ENCODE assay signal across 8 mouse cellular contexts in the genomic region with DNA sequence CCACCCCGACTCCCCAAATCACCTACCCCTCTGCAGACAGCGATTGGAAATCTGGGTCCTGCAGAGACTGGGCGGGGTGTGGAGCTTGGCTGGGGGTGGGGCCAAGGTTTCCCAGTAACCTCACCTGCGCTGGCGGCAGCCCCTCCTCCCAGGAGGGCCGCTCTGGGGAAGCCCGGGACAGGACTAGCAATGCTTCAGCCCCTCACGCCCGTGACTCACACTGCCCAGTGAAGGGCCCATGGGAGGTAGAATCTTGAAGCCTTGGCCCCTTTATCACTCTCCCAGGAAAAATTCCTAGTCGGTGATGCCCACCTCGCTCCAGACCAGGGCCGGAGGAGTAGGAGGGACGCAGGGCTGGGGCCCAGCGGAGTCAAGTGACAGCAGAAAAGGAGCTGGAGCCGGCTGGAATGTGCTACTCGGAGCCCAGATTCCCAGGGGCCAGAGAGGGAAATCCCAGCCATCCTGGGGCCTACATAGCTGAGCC. TPM values are rescaled to one million over a fixed set of nuclear protein-coding genes. Genes with fewer than 3 reads are reported as not detected.
A peak's percentile ranks its signal among the peaks of the same experiment; 100 is the strongest.
DNase-seq lines count a peak whose midpoint lies in the region; ATAC-seq lines count a peak whose summit lies in the region.

No protein-coding gene starts in this region.

- H3K9me3 ChIP-seq in embryonic facial prominence, embryonic 13.5 days, result no peaks in the 10 kb centered on the region
- H3K9me3 ChIP-seq in hindbrain, embryonic 10.5 days, result no peaks in the 10 kb centered on the region
- H3K9me3 ChIP-seq in limb, embryonic 12.5 days, result no peaks in the 10 kb centered on the region
- H3K9me3 ChIP-seq in midbrain, embryonic 15.5 days, result no peaks in the 10 kb centered on the region

- peak overlapping the region; percentile 61 for H3K4me3 ChIP-seq in embryonic facial prominence, embryonic 13.5 days
- peak overlapping the region; percentile 96 for H3K4me3 ChIP-seq in hindbrain, embryonic 10.5 days
- peak overlapping the region; percentile 71 for H3K4me3 ChIP-seq in limb, embryonic 12.5 days (replicated peaks)
- H3K4me3 ChIP-seq in midbrain, embryonic 15.5 days, result peak overlapping the region; percentile 83

- no peaks in the 10 kb centered on the region for H3K27me3 ChIP-seq in embryonic facial prominence, embryonic 13.5 days
- peaks cover 14% of the 10 kb centered on the region; the same call in 1 of the 2 replicates for H3K27me3 ChIP-seq in hindbrain, embryonic 10.5 days (ENCODE audit: insufficient read depth, poor library complexity, severe bottlenecking)
- H3K27me3 ChIP-seq in limb, embryonic 12.5 days, result peaks cover 51% of the 10 kb centered on the region
- no peaks in the 10 kb centered on the region for H3K27me3 ChIP-seq in midbrain, embryonic 15.5 days (replicated peaks)

- H3K4me2 ChIP-seq in embryonic facial prominence, embryonic 13.5 days, result peak overlapping the region; percentile 85
- H3K4me2 ChIP-seq in limb, embryonic 12.5 days, result peak overlapping the region; percentile 93
- H3K4me2 ChIP-seq in midbrain, embryonic 15.5 days, result peak overlapping the region; percentile 86

- no peak for ATAC-seq in embryonic facial prominence, embryonic 13.5 days (ENCODE audit: insufficient number of reproducible peaks, insufficient read depth, low FRiP score, low TSS enrichment, low read depth)
- ATAC-seq in limb, embryonic 12.5 days (ENCODE audit: insufficient number of reproducible peaks, insufficient read depth, low FRiP score, low TSS enrichment, low read depth), result no peak
- ATAC-seq in midbrain, embryonic 15.5 days (replicated peaks), result no peak

- H3K36me3 ChIP-seq in embryonic facial prominence, embryonic 13.5 days, result no peaks in the 10 kb centered on the region
- H3K36me3 ChIP-seq in hindbrain, embryonic 10.5 days, result peaks cover 15% of the 10 kb centered on the region
- no peaks in the 10 kb centered on the region for H3K36me3 ChIP-seq in limb, embryonic 12.5 days
- no peaks in the 10 kb centered on the region for H3K36me3 ChIP-seq in midbrain, embryonic 15.5 days (replicated peaks)

- DNase-seq in ovary, postnatal 14 days (ENCODE audit: low spot score), result peak; percentile 45
- DNase-seq in ovary, postnatal 10 days (ENCODE audit: low spot score), result no peak
- DNase-seq in hindbrain, embryonic 10.5 days (ENCODE audit: low spot score), result peak; percentile 61
- no peak for DNase-seq in layer of hippocampus, postnatal 14 days (ENCODE audit: low spot score in 2 of 2)
- DNase-seq in spleen, postnatal 14 days (ENCODE audit: low spot score in 2 of 2), result no peak

- WGBS in embryonic facial prominence, embryonic 13.5 days, result 4% methylated on average over 16 of the region's 16 CpGs
- under 1% methylated on average over 16 of the region's 16 CpGs for WGBS in hindbrain, embryonic 10.5 days
- WGBS in limb, embryonic 12.5 days, result 3% methylated on average over 16 of the region's 16 CpGs
- 2% methylated on average over 16 of the region's 16 CpGs for WGBS in midbrain, embryonic 15.5 days

- peak overlapping the region; percentile 97 for H3K27ac ChIP-seq in embryonic facial prominence, embryonic 13.5 days
- H3K27ac ChIP-seq in hindbrain, embryonic 10.5 days, result peak overlapping the region; percentile 99
- peak overlapping the region; percentile 89 for H3K27ac ChIP-seq in limb, embryonic 12.5 days
- peak overlapping the region; percentile 99 for H3K27ac ChIP-seq in midbrain, embryonic 15.5 days

- peaks cover 80% of the 10 kb centered on the region for H3K4me1 ChIP-seq in embryonic facial prominence, embryonic 13.5 days
- peaks cover 79% of the 10 kb centered on the region for H3K4me1 ChIP-seq in hindbrain, embryonic 10.5 days (replicated peaks)
- peaks cover 66% of the 10 kb centered on the region for H3K4me1 ChIP-seq in limb, embryonic 12.5 days (replicated peaks)
- peaks cover 61% of the 10 kb centered on the region for H3K4me1 ChIP-seq in midbrain, embryonic 15.5 days

- H3K9ac ChIP-seq in embryonic facial prominence, embryonic 13.5 days, result peak overlapping the region; percentile 78
- H3K9ac ChIP-seq in limb, embryonic 12.5 days (replicated peaks), result peak overlapping the region; percentile 78
- peak overlapping the region; percentile 86 for H3K9ac ChIP-seq in midbrain, embryonic 15.5 days

RNA-seq across cellular contexts. Expression of a gene that starts 2.4 kb away (rescaled TPM):
- polyA plus RNA-seq in embryonic facial prominence, embryonic 13.5 days (2015; fragmentation: Nextera tagmentation; extraction: Ambion mirVana), result 65.8 and 69.4 TPM in 2 replicates
- polyA plus RNA-seq in hindbrain, embryonic 10.5 days (2016; fragmentation: Nextera tagmentation; extraction: Ambion mirVana), result 134 and 184 TPM in 2 replicates
- 38.4 and 40.6 TPM in 2 replicates for polyA plus RNA-seq in limb, embryonic 12.5 days (2016; fragmentation: Nextera tagmentation; extraction: Ambion mirVana)
- polyA plus RNA-seq in midbrain, embryonic 15.5 days (2015; fragmentation: Nextera tagmentation; extraction: Ambion mirVana), result 107 and 118 TPM in 2 replicates
- total RNA-seq in layer of hippocampus, postnatal 14 days (2021), result 10 to 100 TPM; 73.6 to 81.0 TPM

RNA-seq across cellular contexts. Expression of a gene that starts 28.5 kb away (rescaled TPM):
- 39.2 and 48.6 TPM in 2 replicates for polyA plus RNA-seq in embryonic facial prominence, embryonic 13.5 days (2015; fragmentation: Nextera tagmentation; extraction: Ambion mirVana)
- 45.7 and 56.5 TPM in 2 replicates for polyA plus RNA-seq in hindbrain, embryonic 10.5 days (2016; fragmentation: Nextera tagmentation; extraction: Ambion mirVana)
- polyA plus RNA-seq in limb, embryonic 12.5 days (2016; fragmentation: Nextera tagmentation; extraction: Ambion mirVana), result 53.6 and 58.2 TPM in 2 replicates
- 27.6 and 29.5 TPM in 2 replicates for polyA plus RNA-seq in midbrain, embryonic 15.5 days (2015; fragmentation: Nextera tagmentation; extraction: Ambion mirVana)
- total RNA-seq in layer of hippocampus, postnatal 14 days (2021), result 10 to 100 TPM; 23.9 to 25.8 TPM

RNA-seq across cellular contexts. Expression of a gene that starts 34.6 kb away (rescaled TPM):
- 15.9 and 17.4 TPM in 2 replicates for polyA plus RNA-seq in embryonic facial prominence, embryonic 13.5 days (2015; fragmentation: Nextera tagmentation; extraction: Ambion mirVana)
- 16.7 and 17.4 TPM in 2 replicates for polyA plus RNA-seq in hindbrain, embryonic 10.5 days (2016; fragmentation: Nextera tagmentation; extraction: Ambion mirVana)
- 20.0 and 23.4 TPM in 2 replicates for polyA plus RNA-seq in limb, embryonic 12.5 days (2016; fragmentation: Nextera tagmentation; extraction: Ambion mirVana)
- polyA plus RNA-seq in midbrain, embryonic 15.5 days (2015; fragmentation: Nextera tagmentation; extraction: Ambion mirVana), result 16.3 and 16.5 TPM in 2 replicates
- 10 to 100 TPM; 34.3 to 34.8 TPM for total RNA-seq in layer of hippocampus, postnatal 14 days (2021)

RNA-seq across cellular contexts. Expression of a gene that starts 58.5 kb away (rescaled TPM):
- polyA plus RNA-seq in embryonic facial prominence, embryonic 13.5 days (2015; fragmentation: Nextera tagmentation; extraction: Ambion mirVana), result 0.13 TPM in 1 of 2 replicates, not detected in the other
- 0.08 and 0.10 TPM in 2 replicates for polyA plus RNA-seq in hindbrain, embryonic 10.5 days (2016; fragmentation: Nextera tagmentation; extraction: Ambion mirVana)
- polyA plus RNA-seq in limb, embryonic 12.5 days (2016; fragmentation: Nextera tagmentation; extraction: Ambion mirVana), result 0.08 and 0.10 TPM in 2 replicates
- polyA plus RNA-seq in midbrain, embryonic 15.5 days (2015; fragmentation: Nextera tagmentation; extraction: Ambion mirVana), result not detected in 2 replicates
- total RNA-seq in layer of hippocampus, postnatal 14 days (2021), result not detected

Comparison
In these comparisons a context has a peak if more than half of its experiments do, and no peak if none do; other contexts are left out.
1. DNase-seq: peak in ovary, postnatal 14 days (single experiment) and hindbrain, embryonic 10.5 days (single experiment); none in ovary, postnatal 10 days (single experiment), layer of hippocampus, postnatal 14 days (0 of 2) and spleen, postnatal 14 days (0 of 2).
2. Peak in every context shown above with its lines, with median percentiles within 50 percentile points of each other: H3K27ac ChIP-seq, H3K4me2 ChIP-seq, H3K4me3 ChIP-seq and H3K9ac ChIP-seq.